22 mouse cellular contexts compared by ENCODE assay signal in genomic region chr1:77525082-77525481, GRCm38 (mm10).
"Had no signal": no experiment of that assay in that cellular context is flagged by ENCODE, and none has a peak within 500 bp of the region (broad histone marks: within the 10 kb centered on the region; RNA-seq: fewer than 3 reads in every experiment).

No protein-coding gene starts in this region.

- H3K36me3 ChIP-seq: intestine, embryonic 15.5 days; kidney, embryonic 15.5 days; limb, embryonic 12.5 days; limb, embryonic 15.5 days; neural tube, embryonic 12.5 days; neural tube, embryonic 15.5 days; stomach, embryonic 15.5 days had no signal

- H3K4me3 ChIP-seq: intestine, embryonic 15.5 days; kidney, embryonic 15.5 days; limb, embryonic 12.5 days; limb, embryonic 15.5 days; megakaryocyte, embryonic 14.5 days; neural tube, embryonic 12.5 days; neural tube, embryonic 15.5 days; stomach, embryonic 15.5 days had no signal

- H3K27ac ChIP-seq: intestine, embryonic 15.5 days; kidney, embryonic 15.5 days; limb, embryonic 12.5 days; limb, embryonic 15.5 days; liver, embryonic 14.5 days; neural tube, embryonic 12.5 days; neural tube, embryonic 15.5 days; stomach, embryonic 15.5 days had no signal

- H3K4me1 ChIP-seq: intestine, embryonic 15.5 days; limb, embryonic 15.5 days; megakaryocyte, embryonic 14.5 days; stomach, embryonic 15.5 days had no signal

- H3K4me2 ChIP-seq: intestine, embryonic 15.5 days; kidney, embryonic 15.5 days; limb, embryonic 12.5 days; limb, embryonic 15.5 days; liver, embryonic 11.5 days; midbrain, embryonic 11.5 days; neural tube, embryonic 12.5 days; neural tube, embryonic 15.5 days; stomach, embryonic 15.5 days had no signal

- H3K27me3 ChIP-seq: intestine, embryonic 15.5 days; megakaryocyte, embryonic 14.5 days; neural tube, embryonic 12.5 days; neural tube, embryonic 15.5 days; stomach, embryonic 15.5 days had no signal

- DNase-seq: kidney, adult 11 months; kidney, adult 8-10 months; kidney, postnatal 10 days; kidney, postnatal 36 days; left cerebral cortex, postnatal 4 days; liver, postnatal 0 days; midbrain, embryonic 14.5 days; retina, postnatal 1 day; right cerebral cortex, postnatal 25 days; spleen, adult 18-20 months; thymus, postnatal 25 days had no signal

- H3K9me3 ChIP-seq: intestine, embryonic 15.5 days; kidney, embryonic 15.5 days; limb, embryonic 12.5 days; limb, embryonic 15.5 days; neural tube, embryonic 12.5 days; neural tube, embryonic 15.5 days; stomach, embryonic 15.5 days had no signal

- ATAC-seq: intestine, embryonic 15.5 days; liver, postnatal 0 days had no signal

- H3K9ac ChIP-seq: intestine, embryonic 15.5 days; kidney, embryonic 15.5 days; limb, embryonic 12.5 days; limb, embryonic 15.5 days; liver, embryonic 14.5 days; liver, postnatal 0 days; neural tube, embryonic 12.5 days; neural tube, embryonic 15.5 days; stomach, embryonic 15.5 days had no signal
